Mouse (Mus musculus): Measurements from ENCODE around the gene Strada. TPM values are rescaled to one million over a fixed set of nuclear protein-coding genes. Genes with fewer than 3 reads are reported as not detected.
A peak's percentile ranks its signal among the peaks of the same experiment; 100 is the strongest.

Strada gene
- polyA plus RNA-seq, 1 experiment from 2014 or later, result 41.9 TPM

- no peak for DNase-seq (ENCODE audit: extremely low spot score, low spot score)
- WGBS, result 82% methylated on average over 5 of the region's 5 CpGs
- Histone ChIP-seq H3K9me3 (no peaks in the 10 kb centered on the region), H3K36me3 (replicated peaks) (peaks cover 20% of the 10 kb centered on the region), H3K27ac (no peak overlapping the region), H3K4me3 (no peak overlapping the region), H3K27me3 (ENCODE audit: poor library complexity, severe bottlenecking) (no peaks in the 10 kb centered on the region), H3K4me1 (0 out of 2 replicates have a peak, but pooled peaks cover 4% of the 10 kb centered on the region)
Measured at GRCm38 (mm10) chr11:106178036-106178782, 23.8 kb downstream of the Strada start.

GRCm38 (mm10) chr11:106176372-106176771 lies 25.6 kb downstream of the Strada start:
- Histone ChIP-seq H3K36me3 (replicated peaks) (peaks cover 23% of the 10 kb centered on the region), H3K27me3 (ENCODE audit: poor library complexity, severe bottlenecking) (no peaks in the 10 kb centered on the region), H3K9me3 (no peaks in the 10 kb centered on the region), H3K4me1 (0 out of 2 replicates have a peak, but pooled peaks cover 4% of the 10 kb centered on the region), H3K27ac (no peak overlapping the region), H3K4me3 (no peak overlapping the region)
- 87% methylated on average over 5 of the region's 5 CpGs for WGBS
- DNase-seq (ENCODE audit: extremely low spot score, low spot score), result no peak

GRCm38 (mm10) chr11:106175081-106175480 lies 26.9 kb downstream of the Strada start:
- no peak for DNase-seq (ENCODE audit: extremely low spot score, low spot score)
- H3K27me3 ChIP-seq (ENCODE audit: poor library complexity, severe bottlenecking), result no peaks in the 10 kb centered on the region
- WGBS, result 78% methylated on average over 3 of the region's 3 CpGs
- H3K9me3 ChIP-seq, result no peaks in the 10 kb centered on the region
- H3K4me1 ChIP-seq, result 0 out of 2 replicates have a peak, but pooled peaks cover 4% of the 10 kb centered on the region
- no peak overlapping the region for H3K4me3 ChIP-seq
- H3K36me3 ChIP-seq (replicated peaks), result peaks cover 29% of the 10 kb centered on the region
- no peak overlapping the region for H3K27ac ChIP-seq

- H3K27ac ChIP-seq, result no peak overlapping the region
- no peaks in the 10 kb centered on the region for H3K9me3 ChIP-seq
- no peaks in the 10 kb centered on the region for H3K4me1 ChIP-seq
- WGBS, result 88% methylated on average over 5 of the region's 5 CpGs
- no peak for DNase-seq (ENCODE audit: extremely low spot score, low spot score)
- no peak overlapping the region for H3K4me3 ChIP-seq
- no peaks in the 10 kb centered on the region for H3K27me3 ChIP-seq (ENCODE audit: poor library complexity, severe bottlenecking)
- H3K36me3 ChIP-seq (replicated peaks), result peaks cover 33% of the 10 kb centered on the region
Measured at GRCm38 (mm10) chr11:106174372-106174771, 27.6 kb downstream of the Strada start.

GRCm38 (mm10) chr11:106173228-106173627 lies 28.7 kb downstream of the Strada start:
- WGBS, result 96% methylated on average over 2 of the region's 2 CpGs
- DNase-seq (ENCODE audit: extremely low spot score, low spot score), result no peak
- Histone ChIP-seq H3K27ac (no peak overlapping the region), H3K36me3 (replicated peaks) (peaks cover 37% of the 10 kb centered on the region), H3K9me3 (no peaks in the 10 kb centered on the region), H3K27me3 (ENCODE audit: poor library complexity, severe bottlenecking) (no peaks in the 10 kb centered on the region), H3K4me1 (no peaks in the 10 kb centered on the region), H3K4me3 (no peak overlapping the region)

GRCm38 (mm10) chr11:106170807-106171206 lies 31.2 kb downstream of the Strada start:
- Histone ChIP-seq H3K27ac (no peak overlapping the region), H3K27me3 (ENCODE audit: poor library complexity, severe bottlenecking) (no peaks in the 10 kb centered on the region), H3K36me3 (replicated peaks) (peaks cover 62% of the 10 kb centered on the region), H3K4me1 (no peaks in the 10 kb centered on the region), H3K9me3 (no peaks in the 10 kb centered on the region), H3K4me3 (no peak overlapping the region)
- no peak for DNase-seq (ENCODE audit: extremely low spot score, low spot score)
- WGBS, result 78% methylated on average over 7 of the region's 7 CpGs

- Histone ChIP-seq H3K4me1 (no peaks in the 10 kb centered on the region; the same call in 1 of the 2 replicates), H3K36me3 (replicated peaks) (peaks cover 82% of the 10 kb centered on the region)
- 86% methylated on average over 5 of the region's 5 CpGs for WGBS
Measured at GRCm38 (mm10) chr11:106167435-106167834, 34.5 kb downstream of the Strada start.

GRCm38 (mm10) chr11:106164601-106165180 lies 37.3 kb downstream of the Strada start:
- DNase-seq (ENCODE audit: extremely low spot score, low spot score), result no peak
- Histone ChIP-seq H3K36me3 (replicated peaks) (peaks cover 68% of the 10 kb centered on the region), H3K27me3 (ENCODE audit: poor library complexity, severe bottlenecking) (no peaks in the 10 kb centered on the region), H3K9me3 (no peaks in the 10 kb centered on the region), H3K4me1 (peaks cover 16% of the 10 kb centered on the region), H3K27ac (no peak overlapping the region), H3K4me3 (no peak overlapping the region)
- 91% methylated on average over 16 of the region's 16 CpGs for WGBS

More at GRCm38 (mm10) chr11:106167435-106167834, 34.5 kb downstream of the Strada start:
- no peak for DNase-seq (ENCODE audit: extremely low spot score, low spot score)
- H3K9me3 ChIP-seq, result no peaks in the 10 kb centered on the region
- no peak overlapping the region for H3K27ac ChIP-seq
- H3K4me3 ChIP-seq, result no peak overlapping the region
- no peaks in the 10 kb centered on the region for H3K27me3 ChIP-seq (ENCODE audit: poor library complexity, severe bottlenecking)

GRCm38 (mm10) chr11:106163546-106163945 lies 38.4 kb downstream of the Strada start:
- no peak for DNase-seq (ENCODE audit: extremely low spot score, low spot score)
- peaks cover 69% of the 10 kb centered on the region for H3K36me3 ChIP-seq (replicated peaks)

GRCm38 (mm10) chr11:106162237-106162636 lies 39.7 kb downstream of the Strada start:
- Histone ChIP-seq H3K27ac (no peak overlapping the region), H3K4me3 (no peak overlapping the region), H3K4me1 (peaks cover 37% of the 10 kb centered on the region), H3K9me3 (no peaks in the 10 kb centered on the region), H3K27me3 (ENCODE audit: poor library complexity, severe bottlenecking) (no peaks in the 10 kb centered on the region), H3K36me3 (replicated peaks) (peaks cover 71% of the 10 kb centered on the region)
- DNase-seq (ENCODE audit: extremely low spot score, low spot score), result no peak
- 85% methylated on average over 2 of the region's 2 CpGs for WGBS

More at GRCm38 (mm10) chr11:106163546-106163945, 38.4 kb downstream of the Strada start:
- no peaks in the 10 kb centered on the region for H3K9me3 ChIP-seq
- no peaks in the 10 kb centered on the region for H3K27me3 ChIP-seq (ENCODE audit: poor library complexity, severe bottlenecking)
- peaks cover 28% of the 10 kb centered on the region for H3K4me1 ChIP-seq
- H3K27ac ChIP-seq, result peak overlapping the region; percentile 51; the same call in 1 of the 2 replicates
- whole genome bisulfite sequencing, result 94% methylated on average over 4 of the region's 4 CpGs
- no peak overlapping the region for H3K4me3 ChIP-seq

- H3K27ac ChIP-seq, result peak within 1 kb of the TSS; percentile 99
- peaks cover 71% of the 10 kb centered on the region for H3K36me3 ChIP-seq (replicated peaks)
- no peaks in the 10 kb centered on the region for H3K9me3 ChIP-seq
- WGBS, result 33% methylated on average over 22 of the region's 22 CpGs
- H3K4me1 ChIP-seq, result peaks cover 48% of the 10 kb centered on the region
- H3K4me3 ChIP-seq, result peak within 1 kb of the TSS; percentile 88
- H3K27me3 ChIP-seq (ENCODE audit: poor library complexity, severe bottlenecking), result no peaks in the 10 kb centered on the region
- DNase-seq (ENCODE audit: extremely low spot score, low spot score), result peak; percentile 32
Measured at GRCm38 (mm10) chr11:106160841-106161721, 40.9 kb downstream of the Strada start, which contains the start of the genes Gm10840 and Limd2. Gm10840 (plus strand) TSS chr11:106160850. Limd2 (minus strand) TSS chr11:106160860.

Data from forebrain, embryonic 10.5 days (tissue).